Mouse (Mus musculus): ENCODE results near the gene Smim26. TPM values are rescaled to one million over a fixed set of nuclear protein-coding genes. Genes with fewer than 3 reads are reported as not detected.

Smim26 gene
- total and polyA plus RNA-seq, 3 experiments: 16.4 to 28.6 TPM; not detected in 1

DNA sequence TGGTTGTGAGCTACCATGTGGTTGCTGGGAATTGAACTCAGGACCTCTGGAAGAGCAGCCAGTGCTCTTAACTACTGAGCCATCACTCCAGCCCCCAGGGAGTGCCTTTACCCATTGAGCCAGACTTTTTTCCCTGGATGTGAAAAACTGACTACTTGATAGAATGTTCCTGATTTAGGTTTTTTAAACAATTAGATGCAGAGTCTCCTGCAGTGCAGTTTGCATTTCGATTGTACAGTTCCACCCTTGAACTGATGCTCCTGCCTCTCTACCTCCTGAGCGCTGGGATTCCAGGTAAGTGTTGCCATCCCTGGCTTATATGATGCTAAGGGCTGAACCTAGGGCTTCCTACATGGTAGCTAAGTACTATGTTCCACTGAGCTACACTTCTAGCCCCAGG lies 4.2 kb downstream of the Smim26 start (continued):
- TF ChIP-seq ZC3H11A (IDR thresholded peaks at IDR 0.05; ENCODE audit: low read depth, low read length): no peak

DNA sequence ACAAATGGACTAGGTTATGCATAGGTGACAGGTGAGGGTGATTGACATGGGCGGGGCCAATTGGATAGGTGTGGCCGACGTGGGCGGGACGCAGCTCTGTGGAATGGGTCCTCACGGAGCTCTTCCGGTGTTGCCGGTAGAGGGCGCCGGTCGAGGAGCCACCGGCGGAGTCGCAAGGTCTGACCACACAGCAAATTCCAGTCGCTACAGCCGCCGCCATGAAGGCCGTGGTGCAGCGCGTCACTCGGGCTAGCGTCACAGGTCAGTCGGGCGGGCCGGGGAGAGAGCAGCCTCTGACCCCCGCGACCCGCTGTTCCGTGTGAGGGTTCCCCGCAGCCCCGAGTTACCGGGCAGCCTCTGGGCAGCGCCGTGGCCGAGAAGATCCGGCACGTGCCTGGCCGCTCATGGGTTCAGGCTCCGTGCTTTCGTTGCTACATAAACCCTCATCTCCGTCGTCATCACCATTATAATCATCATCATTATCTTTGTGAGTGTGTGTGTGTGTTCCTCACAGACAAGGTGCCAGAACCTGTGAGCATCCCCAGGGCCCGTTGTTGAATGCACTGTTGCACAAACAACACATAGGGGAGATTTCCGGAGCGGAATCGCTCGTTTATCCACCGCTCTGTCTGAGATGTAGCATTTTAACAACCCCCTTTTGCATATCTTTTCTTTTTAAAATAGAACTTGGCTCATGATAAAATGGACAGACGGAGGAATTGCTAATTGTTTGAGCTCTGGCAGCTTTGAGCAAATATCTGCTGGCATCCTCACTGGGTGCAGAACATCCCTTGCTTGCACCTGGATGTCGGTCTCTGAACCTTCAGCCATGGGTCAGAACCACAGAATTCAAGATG lies 6.2 kb downstream of the Smim26 start, which contains the start of gene Dtd1:
Gene Dtd1 (plus strand): TSS at position 67 of the 857 bp plus-strand sequence.
- peak; percentile 91 for DNase-seq (ENCODE audit: low read depth, low spot score)
- Histone ChIP-seq H3K27ac (ENCODE audit: control insufficient read depth, low read depth, low read length) (peak within 1 kb of the TSS; percentile 58), H3K9me3 (replicated peaks; ENCODE audit: insufficient read depth, low read length) (no peaks in the 10 kb centered on the region)

DNA sequence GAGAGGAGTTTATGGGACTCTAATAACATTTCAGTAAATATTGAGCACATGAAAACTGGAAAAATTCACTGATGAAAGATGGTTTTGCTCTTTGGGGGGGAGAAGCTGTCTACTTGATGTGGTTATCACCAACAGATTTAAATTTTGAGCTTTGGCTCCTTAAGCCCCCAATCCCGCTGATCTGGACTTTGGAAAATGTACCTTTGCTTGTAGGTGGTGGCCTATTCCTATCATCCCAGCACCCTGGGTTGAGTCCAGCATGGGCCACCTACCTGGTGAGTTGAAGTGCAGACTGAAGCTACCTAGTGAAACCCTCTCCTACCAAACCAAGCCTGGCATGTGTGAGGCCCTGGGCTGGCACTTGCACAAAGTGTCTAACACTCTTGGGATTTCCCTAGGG lies 7.7 kb downstream of the Smim26 start:
- no peak overlapping the region for H3K4me3 ChIP-seq (ENCODE audit: control insufficient read depth in 1 of 2, insufficient read depth in 1 of 2, low read depth in 2 of 2, low read length in 2 of 2)
- no peak overlapping the region for H3K27ac ChIP-seq (ENCODE audit: control insufficient read depth, low read depth, low read length)
- H3K36me3 ChIP-seq (ENCODE audit: control insufficient read depth in 1 of 2, insufficient read depth in 2 of 2, low read length in 2 of 2): peaks cover 0 to 5% of the 10 kb centered on the region in 2 experiments; a peak in 2 of 4 replicates
- no peak for DNase-seq (ENCODE audit: low read depth, low spot score)
- H3K4me1 ChIP-seq (ENCODE audit: control insufficient read depth in 1 of 2, insufficient read depth in 2 of 2, low read length in 2 of 2): peaks cover 0 to 3% of the 10 kb centered on the region in 2 experiments; a peak in 2 of 4 replicates
- no peaks in the 10 kb centered on the region for H3K27me3 ChIP-seq (ENCODE audit: control insufficient read depth in 1 of 2, insufficient read depth in 2 of 2, low read length in 2 of 2)
- TF ChIP-seq ZNF384 (IDR thresholded peaks at IDR 0.05; ENCODE audit: low read depth, low read length): no peak
- no peak overlapping the region for H3K9ac ChIP-seq (ENCODE audit: control insufficient read depth, low read depth, low read length, poor library complexity, severe bottlenecking)
- H3K79me2 ChIP-seq (ENCODE audit: control insufficient read depth, insufficient read depth, low read length, poor library complexity): peaks cover 1% of the 10 kb centered on the region; the same call in 1 of the 2 replicates
- H3K9me3 ChIP-seq (replicated peaks; ENCODE audit: insufficient read depth, low read length): no peaks in the 10 kb centered on the region

More for the DNA sequence above, 6.2 kb downstream of the Smim26 start, which contains the start of gene Dtd1:
- Histone ChIP-seq H3K27me3 (ENCODE audit: control insufficient read depth in 1 of 2, insufficient read depth in 2 of 2, low read length in 2 of 2) (no peaks in the 10 kb centered on the region), H3K4me1 (ENCODE audit: control insufficient read depth in 1 of 2, insufficient read depth in 2 of 2, low read length in 2 of 2) (peaks cover 0 to 3% of the 10 kb centered on the region in 2 experiments; a peak in 2 of 4 replicates), H3K9ac (ENCODE audit: control insufficient read depth, low read depth, low read length, poor library complexity, severe bottlenecking) (peak within 1 kb of the TSS; percentile 97), H3K36me3 (ENCODE audit: control insufficient read depth in 1 of 2, insufficient read depth in 2 of 2, low read length in 2 of 2) (peaks cover 0 to 5% of the 10 kb centered on the region in 2 experiments; a peak in 2 of 4 replicates), H3K4me3 (ENCODE audit: control insufficient read depth in 1 of 2, insufficient read depth in 1 of 2, low read depth in 2 of 2, low read length in 2 of 2) (peak within 1 kb of the TSS; percentile 94 to 95), H3K79me2 (ENCODE audit: control insufficient read depth, insufficient read depth, low read length, poor library complexity) (peaks cover 1% of the 10 kb centered on the region; the same call in 1 of the 2 replicates)
- TF ChIP-seq MAX (IDR thresholded peaks at IDR 0.05; ENCODE audit: low read length): peak; percentile 81
- peak; percentile 71; the same call in 1 of the 2 replicates for TF ChIP-seq ZMIZ1 (IDR thresholded peaks at IDR 0.05; ENCODE audit: low read depth, low read length)
- TF ChIP-seq KAT2A (conservative IDR thresholded peaks at IDR 0.05; ENCODE audit: low read depth, low read length): no peak
- peak; percentile 80; the same call in 1 of the 2 replicates for TF ChIP-seq MXI1 (IDR thresholded peaks at IDR 0.05; ENCODE audit: low read depth, low read length)
- TF ChIP-seq POLR2A (IDR thresholded peaks at IDR 0.05; ENCODE audit: control insufficient read depth in 1 of 2, insufficient read depth in 1 of 2, low read depth in 1 of 2, low read length in 2 of 2, poor library complexity in 1 of 2): peak; percentile 82 to 84
- no peak for TF ChIP-seq USF2 (IDR thresholded peaks at IDR 0.05; ENCODE audit: borderline replicate concordance in 1 of 2, insufficient read depth in 1 of 2, low read depth in 1 of 2, low read length in 2 of 2)
- TF ChIP-seq ELF1 (IDR thresholded peaks at IDR 0.05; ENCODE audit: low read depth, low read length): peak; percentile 75
- no peak for TF ChIP-seq ZC3H11A (IDR thresholded peaks at IDR 0.05; ENCODE audit: low read depth, low read length)
- peak; percentile 89 for TF ChIP-seq MYC (IDR thresholded peaks at IDR 0.05; ENCODE audit: low read depth, low read length)
- no peak for TF ChIP-seq TAL1 (IDR thresholded peaks at IDR 0.05; ENCODE audit: low read length)
- TF ChIP-seq USF1 (IDR thresholded peaks at IDR 0.05; ENCODE audit: low read depth, low read length): peak; percentile 56
- peak; percentile 48 for TF ChIP-seq SIN3A (IDR thresholded peaks at IDR 0.05; ENCODE audit: low read length)
- TF ChIP-seq NRF1 (IDR thresholded peaks at IDR 0.05; ENCODE audit: insufficient read depth, low read depth, low read length, poor library complexity, severe bottlenecking): 0 out of 2 replicates have a peak, but pooled peaks have one; percentile 7
- no peak; the same call in 1 of the 2 replicates for TF ChIP-seq POLR2AphosphoS5 (IDR thresholded peaks at IDR 0.05; ENCODE audit: borderline replicate concordance, low read depth, low read length)
- peak; percentile 93 for TF ChIP-seq BHLHE40 (IDR thresholded peaks at IDR 0.05; ENCODE audit: borderline replicate concordance, low read depth, low read length)
- no peak for TF ChIP-seq MEF2A (IDR thresholded peaks at IDR 0.05; ENCODE audit: extremely low read depth, insufficient replicate concordance, low read depth, low read length, poor library complexity, severe bottlenecking)
- TF ChIP-seq SMC3 (IDR thresholded peaks at IDR 0.05; ENCODE audit: low read depth, low read length): peak; percentile 31; the same call in 1 of the 2 replicates
- no peak; the same call in 1 of the 2 replicates for TF ChIP-seq RAD21 (IDR thresholded peaks at IDR 0.05; ENCODE audit: low read depth, low read length)
- TF ChIP-seq MAFK (IDR thresholded peaks at IDR 0.05; ENCODE audit: borderline replicate concordance, low read depth, low read length): no peak
- 0 out of 4 replicates have a peak, but pooled peaks of 1 of the 2 experiments have one; percentile 17 for TF ChIP-seq EP300 (IDR thresholded peaks at IDR 0.05; ENCODE audit: low read depth in 1 of 2, low read length in 2 of 2)
- no peak for TF ChIP-seq ZKSCAN1 (IDR thresholded peaks at IDR 0.05; ENCODE audit: low read depth, low read length)
- TF ChIP-seq HCFC1 (IDR thresholded peaks at IDR 0.05; ENCODE audit: low read depth, low read length): peak; percentile 69
- TF ChIP-seq TBP (IDR thresholded peaks at IDR 0.05; ENCODE audit: low read depth, low read length): peak; percentile 42; the same call in 1 of the 2 replicates
- TF ChIP-seq CTCF (IDR thresholded peaks at IDR 0.05 in 2 of 3, conservative IDR thresholded peaks at IDR 0.05 in 1 of 3; ENCODE audit: control insufficient read depth in 1 of 3, insufficient read depth in 1 of 3, low read depth in 2 of 3, low read length in 3 of 3, poor library complexity in 1 of 3, severe bottlenecking in 1 of 3): peak; percentile 51 to 85 (median 73); a peak in 5 of 6 replicates
- TF ChIP-seq POLR2AphosphoS2 (IDR thresholded peaks at IDR 0.05; ENCODE audit: low read length): peak; percentile 57; the same call in 1 of the 2 replicates
- TF ChIP-seq NELFE (IDR thresholded peaks at IDR 0.05; ENCODE audit: low read depth, low read length): peak; percentile 75
- peak; percentile 25; the same call in 1 of the 2 replicates for TF ChIP-seq TCF12 (IDR thresholded peaks at IDR 0.05; ENCODE audit: low read depth, low read length)
- no peak for TF ChIP-seq MYB (IDR thresholded peaks at IDR 0.05; ENCODE audit: low read depth, low read length)

Data from MEL (cell line).